Comparison of ENCODE assay signal across 21 mouse cellular contexts in genomic region chr7:84039856-84040522, GRCm38 (mm10). TPM values are rescaled to one million over a fixed set of nuclear protein-coding genes. Genes with fewer than 3 reads are reported as not detected.
DNase-seq lines count a peak whose midpoint lies in the region; ATAC-seq and TF ChIP-seq lines count a peak whose summit lies in the region.
"Had no signal": no experiment of that assay in that cellular context is flagged by ENCODE, and none has a peak within 500 bp of the region (broad histone marks: within the 10 kb centered on the region; RNA-seq: fewer than 3 reads in every experiment).

No protein-coding gene starts in this region.

- no peaks in the 10 kb centered on the region for H3K27me3 ChIP-seq in kidney, embryonic 14.5 days (ENCODE audit: control insufficient read depth, insufficient read depth, low read length)
- no peaks in the 10 kb centered on the region for H3K27me3 ChIP-seq in intestine, embryonic 15.5 days (replicated peaks)
- H3K27me3 ChIP-seq in kidney, embryonic 16.5 days (ENCODE audit: insufficient read depth, low read length) = no peaks in the 10 kb centered on the region
- H3K27me3 ChIP-seq in small intestine, adult 2 months (ENCODE audit: control insufficient read depth, insufficient read depth, low read length) = no peaks in the 10 kb centered on the region
- H3K27me3 ChIP-seq: embryonic facial prominence, embryonic 15.5 days; limb, embryonic 12.5 days; liver, embryonic 12.5 days had no signal

- ATAC-seq in kidney, embryonic 14.5 days (ENCODE audit: low FRiP score, low TSS enrichment) = no peak
- ATAC-seq in intestine, embryonic 15.5 days = peak; percentile 77
- ATAC-seq in kidney, embryonic 16.5 days (ENCODE audit: low FRiP score, low TSS enrichment) = peak; percentile 42; the same call in 1 of the 2 replicates
- ATAC-seq: forebrain, embryonic 16.5 days; liver, embryonic 12.5 days had no signal

- H3K4me2 ChIP-seq in kidney, embryonic 14.5 days (replicated peaks; ENCODE audit: low read depth, low read length) = no peak overlapping the region
- H3K4me2 ChIP-seq in intestine, embryonic 15.5 days (replicated peaks) = no peak overlapping the region
- H3K4me2 ChIP-seq in kidney, embryonic 16.5 days (replicated peaks; ENCODE audit: low read depth, low read length) = no peak overlapping the region
- H3K4me2 ChIP-seq: embryonic facial prominence, embryonic 15.5 days; limb, embryonic 12.5 days; liver, embryonic 12.5 days; lung, embryonic 14.5 days; midbrain, embryonic 11.5 days had no signal

- no peak overlapping the region for H3K9ac ChIP-seq in kidney, embryonic 14.5 days (ENCODE audit: low read depth, low read length)
- no peak overlapping the region for H3K9ac ChIP-seq in intestine, embryonic 15.5 days
- H3K9ac ChIP-seq in kidney, embryonic 16.5 days (replicated peaks; ENCODE audit: low read length) = no peak overlapping the region
- H3K9ac ChIP-seq: embryonic facial prominence, embryonic 15.5 days; limb, embryonic 12.5 days; liver, embryonic 12.5 days; lung, embryonic 14.5 days had no signal

- H3K27ac ChIP-seq in kidney, embryonic 14.5 days (ENCODE audit: low read depth, low read length) = no peak overlapping the region
- H3K27ac ChIP-seq in intestine, embryonic 15.5 days = no peak overlapping the region
- H3K27ac ChIP-seq in kidney, embryonic 16.5 days (ENCODE audit: low read length) = no peak overlapping the region
- peak overlapping the region; percentile 67 for H3K27ac ChIP-seq in small intestine, adult 2 months (ENCODE audit: insufficient read depth, low read depth, low read length)
- H3K27ac ChIP-seq: embryonic facial prominence, embryonic 15.5 days; limb, embryonic 12.5 days; liver, embryonic 12.5 days; macrophage had no signal

- no peaks in the 10 kb centered on the region for H3K36me3 ChIP-seq in kidney, embryonic 14.5 days (ENCODE audit: control insufficient read depth, insufficient read depth, low read length)
- no peaks in the 10 kb centered on the region for H3K36me3 ChIP-seq in intestine, embryonic 15.5 days
- H3K36me3 ChIP-seq in kidney, embryonic 16.5 days (ENCODE audit: insufficient read depth, low read length) = no peaks in the 10 kb centered on the region
- H3K36me3 ChIP-seq in small intestine, adult 2 months (ENCODE audit: control insufficient read depth, insufficient read depth, low read length) = no peaks in the 10 kb centered on the region
- H3K36me3 ChIP-seq: embryonic facial prominence, embryonic 15.5 days; limb, embryonic 12.5 days; liver, embryonic 12.5 days had no signal

- WGBS in kidney, embryonic 14.5 days = 42% methylated on average over 8 of the region's 8 CpGs
- WGBS in intestine, embryonic 15.5 days = 64% methylated on average over 8 of the region's 8 CpGs
- 40% methylated on average over 8 of the region's 8 CpGs for WGBS in kidney, embryonic 16.5 days
- WGBS in small intestine, adult 2 months = 34% methylated on average over 8 of the region's 8 CpGs

- DNase-seq in kidney, adult 11 months = peak; percentile 40
- no peak for DNase-seq in right cerebral cortex, adult 18-20 months
- no peak for DNase-seq in urinary bladder, postnatal 14 days (ENCODE audit: low spot score)
- DNase-seq: adrenal gland, adult 8-10 months; cerebellum, adult 9-10 months; embryo, embryonic 11 days; gastrocnemius, postnatal 25 days; layer of hippocampus, adult 9-11 months; lung, embryonic 14.5 days; retina, postnatal 1 day; thymus, postnatal 14 days had no signal

- H3K4me1 ChIP-seq in kidney, embryonic 14.5 days (ENCODE audit: control insufficient read depth, insufficient read depth, low read length) = no peaks in the 10 kb centered on the region
- no peaks in the 10 kb centered on the region for H3K4me1 ChIP-seq in intestine, embryonic 15.5 days (replicated peaks)
- peaks cover 5% of the 10 kb centered on the region; the same call in 1 of the 2 replicates for H3K4me1 ChIP-seq in kidney, embryonic 16.5 days (ENCODE audit: insufficient read depth, low read length)
- peaks cover 23% of the 10 kb centered on the region for H3K4me1 ChIP-seq in small intestine, adult 2 months (ENCODE audit: control insufficient read depth, insufficient read depth, insufficient read length, low read length)
- H3K4me1 ChIP-seq: embryonic facial prominence, embryonic 15.5 days; liver, embryonic 12.5 days had no signal

- no peak overlapping the region for H3K4me3 ChIP-seq in kidney, embryonic 14.5 days (ENCODE audit: low read length)
- no peak overlapping the region for H3K4me3 ChIP-seq in intestine, embryonic 15.5 days (replicated peaks)
- no peak overlapping the region for H3K4me3 ChIP-seq in kidney, embryonic 16.5 days (ENCODE audit: low read length)
- H3K4me3 ChIP-seq in small intestine, adult 2 months (ENCODE audit: low read depth, low read length) = no peak overlapping the region
- H3K4me3 ChIP-seq: embryonic facial prominence, embryonic 15.5 days; limb, embryonic 12.5 days; liver, embryonic 12.5 days had no signal

- no peak for TF ChIP-seq POLR2A in small intestine, adult 2 months (IDR thresholded peaks at IDR 0.05; ENCODE audit: low read depth, low read length)

- H3K9me3 ChIP-seq in kidney, embryonic 14.5 days (ENCODE audit: control insufficient read depth, low read length) = no peaks in the 10 kb centered on the region
- H3K9me3 ChIP-seq in intestine, embryonic 15.5 days = no peaks in the 10 kb centered on the region
- H3K9me3 ChIP-seq in kidney, embryonic 16.5 days (ENCODE audit: low read length) = no peaks in the 10 kb centered on the region
- H3K9me3 ChIP-seq: embryonic facial prominence, embryonic 15.5 days; limb, embryonic 12.5 days; liver, embryonic 12.5 days had no signal

- TF ChIP-seq CTCF in small intestine, adult 2 months (IDR thresholded peaks at IDR 0.05; ENCODE audit: extremely low read depth, insufficient read length, insufficient replicate concordance, low read depth, low read length) = no peak

RNA-seq across cellular contexts. Expression of gene Cemip, which starts 46.3 kb away (rescaled TPM):
- polyA plus RNA-seq in kidney, embryonic 14.5 days (2014; fragmentation: Nextera tagmentation; extraction: Ambion mirVana) = 0.16 and 0.36 TPM in 2 replicates
- polyA plus RNA-seq in intestine, embryonic 15.5 days (2015; fragmentation: Nextera tagmentation; extraction: Ambion mirVana) = 0.44 and 0.49 TPM in 2 replicates
- 0.26 and 0.42 TPM in 2 replicates for polyA plus RNA-seq in kidney, embryonic 16.5 days (2015; fragmentation: Nextera tagmentation; extraction: Ambion mirVana)
- polyA plus RNA-seq in small intestine, adult 2 months (2012; rRNA removed) = 0.19 and 0.27 TPM in 2 replicates
